Mouse (Mus musculus): Measurements from ENCODE around the gene Asap3. TPM values are rescaled to one million over a fixed set of nuclear protein-coding genes. Genes with fewer than 3 reads are reported as not detected.

Asap3 gene
- polyA plus RNA-seq, 1 experiment, result 3.8 TPM

DNA sequence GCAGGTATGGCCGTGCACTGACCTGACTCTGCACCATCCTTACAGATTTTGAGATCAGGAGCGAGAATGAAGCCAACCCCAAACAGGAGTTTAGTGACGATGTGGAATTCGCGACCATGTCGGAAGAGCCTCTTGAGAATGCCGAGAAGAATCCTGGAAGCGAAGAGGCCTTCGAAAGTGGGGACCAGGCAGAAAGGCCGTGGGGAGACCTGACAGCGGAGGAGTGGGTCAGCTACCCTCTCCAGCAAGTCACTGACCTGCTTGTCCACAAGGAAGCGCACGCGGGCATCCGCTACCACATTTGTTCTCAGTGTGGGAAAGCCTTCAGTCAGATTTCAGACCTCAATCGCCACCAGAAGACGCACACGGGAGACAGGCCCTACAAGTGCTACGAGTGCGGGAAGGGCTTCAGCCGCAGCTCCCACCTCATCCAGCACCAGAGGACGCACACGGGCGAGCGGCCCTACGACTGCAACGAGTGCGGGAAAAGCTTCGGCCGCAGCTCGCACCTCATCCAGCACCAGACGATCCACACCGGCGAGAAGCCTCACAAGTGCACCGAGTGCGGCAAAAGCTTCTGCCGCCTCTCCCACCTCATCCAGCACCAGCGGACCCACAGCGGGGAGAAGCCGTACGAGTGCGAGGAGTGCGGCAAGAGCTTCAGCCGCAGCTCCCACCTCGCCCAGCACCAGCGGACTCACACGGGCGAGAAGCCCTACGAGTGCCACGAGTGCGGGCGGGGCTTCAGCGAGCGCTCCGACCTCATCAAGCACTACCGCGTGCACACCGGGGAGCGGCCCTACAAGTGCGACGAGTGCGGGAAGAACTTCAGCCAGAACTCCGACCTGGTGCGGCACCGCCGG is 84.0 kb downstream of the Asap3 start:
- H3K4me3 ChIP-seq (ENCODE audit: insufficient read depth, poor library complexity, severe bottlenecking), result no peak overlapping the region
- no peaks in the 10 kb centered on the region for H3K27me3 ChIP-seq (ENCODE audit: control insufficient read depth, insufficient read depth, insufficient read length)
- H3K36me3 ChIP-seq (ENCODE audit: control insufficient read depth, insufficient read depth), result peaks cover 59% of the 10 kb centered on the region
- H3K79me2 ChIP-seq (ENCODE audit: control insufficient read depth, insufficient read depth), result peaks cover 25% of the 10 kb centered on the region
- no peak overlapping the region for H3ac ChIP-seq (ENCODE audit: control insufficient read depth, insufficient read length, low read depth)
- peaks cover 15% of the 10 kb centered on the region for H3K79me3 ChIP-seq (ENCODE audit: low read depth)
- TF ChIP-seq FOSL1 (IDR thresholded peaks at IDR 0.05; ENCODE audit: insufficient read depth, low read length, poor library complexity, severe bottlenecking), result no peak
- TF ChIP-seq MYOD1 (IDR thresholded peaks at IDR 0.05; ENCODE audit: control insufficient read depth, insufficient read length, low read depth), result no peak
- no peak for TF ChIP-seq MYOG (IDR thresholded peaks at IDR 0.05; ENCODE audit: control insufficient read depth, extremely low read depth, insufficient read length)
- TF ChIP-seq CTCF (IDR thresholded peaks at IDR 0.05; ENCODE audit: control insufficient read depth, insufficient read depth, insufficient read length), result no peak
- TF ChIP-seq CEBPB (IDR thresholded peaks at IDR 0.05; ENCODE audit: low read depth), result no peak
- TF ChIP-seq MAX (IDR thresholded peaks at IDR 0.05), result no peak
- TF ChIP-seq USF1 (IDR thresholded peaks at IDR 0.05; ENCODE audit: low read depth), result no peak

DNA sequence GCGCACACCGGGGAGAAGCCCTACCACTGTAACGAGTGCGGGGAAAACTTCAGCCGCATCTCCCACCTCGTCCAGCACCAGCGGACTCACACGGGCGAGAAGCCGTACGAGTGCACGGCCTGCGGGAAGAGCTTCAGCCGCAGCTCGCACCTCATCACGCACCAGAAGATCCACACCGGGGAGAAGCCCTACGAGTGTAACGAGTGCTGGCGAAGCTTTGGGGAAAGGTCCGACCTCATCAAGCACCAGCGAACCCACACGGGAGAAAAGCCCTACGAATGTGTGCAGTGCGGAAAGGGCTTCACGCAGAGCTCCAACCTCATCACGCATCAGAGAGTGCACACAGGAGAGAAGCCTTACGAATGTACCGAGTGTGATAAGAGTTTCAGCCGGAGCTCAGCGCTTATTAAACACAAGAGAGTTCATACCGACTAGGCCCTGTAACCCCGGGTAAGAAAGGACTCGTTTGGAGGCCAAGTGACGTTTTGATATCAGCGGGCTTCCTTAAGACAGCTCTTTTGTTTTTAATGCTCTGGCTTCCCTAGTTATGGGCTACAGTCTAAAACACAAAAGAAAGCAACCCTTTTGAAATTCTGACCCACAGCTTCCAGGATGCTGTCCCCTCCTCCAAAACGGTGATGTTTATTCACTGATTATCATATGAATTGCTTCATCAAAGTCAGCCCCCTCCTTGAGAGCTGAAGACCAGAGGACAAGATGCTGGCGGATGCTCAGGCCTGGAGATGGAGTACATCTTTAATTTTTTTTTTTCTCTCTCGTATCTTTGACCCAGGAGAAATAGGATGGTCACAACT is 84.8 kb downstream of the Asap3 start:
- Histone ChIP-seq H3K27me3 (ENCODE audit: control insufficient read depth, insufficient read depth, insufficient read length) (no peaks in the 10 kb centered on the region), H3K79me3 (ENCODE audit: low read depth) (peaks cover 15% of the 10 kb centered on the region), H3K79me2 (ENCODE audit: control insufficient read depth, insufficient read depth) (peaks cover 25% of the 10 kb centered on the region), H3K36me3 (ENCODE audit: control insufficient read depth, insufficient read depth) (peaks cover 59% of the 10 kb centered on the region), H3ac (ENCODE audit: control insufficient read depth, insufficient read length, low read depth) (no peak overlapping the region), H3K4me3 (ENCODE audit: insufficient read depth, poor library complexity, severe bottlenecking) (no peak overlapping the region)
- no peak for TF ChIP-seq CTCF (IDR thresholded peaks at IDR 0.05; ENCODE audit: control insufficient read depth, insufficient read depth, insufficient read length)
- no peak for TF ChIP-seq MAX (IDR thresholded peaks at IDR 0.05)
- TF ChIP-seq USF1 (IDR thresholded peaks at IDR 0.05; ENCODE audit: low read depth), result no peak
- TF ChIP-seq MYOD1 (IDR thresholded peaks at IDR 0.05; ENCODE audit: control insufficient read depth, insufficient read length, low read depth), result no peak
- TF ChIP-seq FOSL1 (IDR thresholded peaks at IDR 0.05; ENCODE audit: insufficient read depth, low read length, poor library complexity, severe bottlenecking), result no peak
- TF ChIP-seq MYOG (IDR thresholded peaks at IDR 0.05; ENCODE audit: control insufficient read depth, extremely low read depth, insufficient read length), result no peak
- TF ChIP-seq CEBPB (IDR thresholded peaks at IDR 0.05; ENCODE audit: low read depth), result no peak

DNA sequence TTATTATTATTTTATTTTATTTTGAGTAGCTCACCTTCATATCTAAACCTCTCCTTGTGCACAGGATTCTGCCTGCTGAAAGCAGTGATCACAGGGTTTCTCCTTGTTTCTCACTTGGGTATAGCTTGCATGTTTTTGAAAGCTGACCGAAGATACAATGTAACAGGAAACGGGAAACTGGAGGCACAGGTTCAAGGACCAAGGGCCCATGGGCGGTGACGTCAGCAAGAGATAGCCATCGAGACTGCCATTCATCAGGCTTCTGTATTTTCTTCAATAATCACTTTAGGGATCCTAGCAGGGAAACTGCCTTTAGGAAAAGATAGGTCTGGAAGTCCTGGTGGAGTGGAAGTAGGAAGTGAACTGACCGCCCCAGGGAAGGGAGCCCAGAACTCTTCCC is 85.5 kb downstream of the Asap3 start:
- TF ChIP-seq FOSL1 (IDR thresholded peaks at IDR 0.05; ENCODE audit: insufficient read depth, low read length, poor library complexity, severe bottlenecking) (no peak), MAX (IDR thresholded peaks at IDR 0.05) (no peak), USF1 (IDR thresholded peaks at IDR 0.05; ENCODE audit: low read depth) (no peak), CEBPB (IDR thresholded peaks at IDR 0.05; ENCODE audit: low read depth) (no peak)
- Histone ChIP-seq H3K79me3 (ENCODE audit: low read depth) (peaks cover 9% of the 10 kb centered on the region), H3K79me2 (ENCODE audit: control insufficient read depth, insufficient read depth) (peaks cover 20% of the 10 kb centered on the region), H3K27me3 (ENCODE audit: control insufficient read depth, insufficient read depth, insufficient read length) (no peaks in the 10 kb centered on the region), H3K36me3 (ENCODE audit: control insufficient read depth, insufficient read depth) (peaks cover 59% of the 10 kb centered on the region), H3K4me3 (ENCODE audit: insufficient read depth, poor library complexity, severe bottlenecking) (no peak overlapping the region), H3ac (ENCODE audit: control insufficient read depth, insufficient read length, low read depth) (no peak overlapping the region)

Other genes starting within 250 kb of the Asap3 start
- 50.7 TPM for gene Gale, start 242.6 kb upstream of the Asap3 start, polyA plus RNA-seq (2012; fragmentation: generic; extraction: Trizol)
- 70.1 TPM for gene Lypla2, start 233.7 kb upstream of the Asap3 start, polyA plus RNA-seq (2012; fragmentation: generic; extraction: Trizol)
- 45.1 TPM for gene Pithd1, start 219.1 kb upstream of the Asap3 start, polyA plus RNA-seq (2012; fragmentation: generic; extraction: Trizol)
- 18.4 TPM for gene Eloa, start 184.6 kb upstream of the Asap3 start, polyA plus RNA-seq (2012; fragmentation: generic; extraction: Trizol)
- 2,415 TPM for gene Rpl11, start 152.9 kb upstream of the Asap3 start, polyA plus RNA-seq (2012; fragmentation: generic; extraction: Trizol)
- 780 TPM for gene Id3, start 62.9 kb upstream of the Asap3 start, polyA plus RNA-seq (2012; fragmentation: generic; extraction: Trizol)
- 11.5 TPM for gene E2f2, start 34.0 kb upstream of the Asap3 start, polyA plus RNA-seq (2012; fragmentation: generic; extraction: Trizol)
- gene Tcea3, start 41.4 kb downstream of the Asap3 start, polyA plus RNA-seq (2012; fragmentation: generic; extraction: Trizol), result 2.8 TPM
- gene Zfp46, start 78.3 kb downstream of the Asap3 start, polyA plus RNA-seq (2012; fragmentation: generic; extraction: Trizol), result 5.2 TPM
- gene Hnrnpr, start 104.6 kb downstream of the Asap3 start, polyA plus RNA-seq (2012; fragmentation: generic; extraction: Trizol), result 38.4 TPM
- gene Htr1d, start 217.2 kb downstream of the Asap3 start, polyA plus RNA-seq (2012; fragmentation: generic; extraction: Trizol), result 0.06 TPM

Data from C2C12 (cell line).